Mouse (Mus musculus): ENCODE measurements around the gene Ctsa. TPM values are rescaled to one million over a fixed set of nuclear protein-coding genes. Genes with fewer than 3 reads are reported as not detected.

The Ctsa gene
- total RNA-seq, 2 experiments from 2014 or later, result 42.9 to 49.2 TPM

DNA sequence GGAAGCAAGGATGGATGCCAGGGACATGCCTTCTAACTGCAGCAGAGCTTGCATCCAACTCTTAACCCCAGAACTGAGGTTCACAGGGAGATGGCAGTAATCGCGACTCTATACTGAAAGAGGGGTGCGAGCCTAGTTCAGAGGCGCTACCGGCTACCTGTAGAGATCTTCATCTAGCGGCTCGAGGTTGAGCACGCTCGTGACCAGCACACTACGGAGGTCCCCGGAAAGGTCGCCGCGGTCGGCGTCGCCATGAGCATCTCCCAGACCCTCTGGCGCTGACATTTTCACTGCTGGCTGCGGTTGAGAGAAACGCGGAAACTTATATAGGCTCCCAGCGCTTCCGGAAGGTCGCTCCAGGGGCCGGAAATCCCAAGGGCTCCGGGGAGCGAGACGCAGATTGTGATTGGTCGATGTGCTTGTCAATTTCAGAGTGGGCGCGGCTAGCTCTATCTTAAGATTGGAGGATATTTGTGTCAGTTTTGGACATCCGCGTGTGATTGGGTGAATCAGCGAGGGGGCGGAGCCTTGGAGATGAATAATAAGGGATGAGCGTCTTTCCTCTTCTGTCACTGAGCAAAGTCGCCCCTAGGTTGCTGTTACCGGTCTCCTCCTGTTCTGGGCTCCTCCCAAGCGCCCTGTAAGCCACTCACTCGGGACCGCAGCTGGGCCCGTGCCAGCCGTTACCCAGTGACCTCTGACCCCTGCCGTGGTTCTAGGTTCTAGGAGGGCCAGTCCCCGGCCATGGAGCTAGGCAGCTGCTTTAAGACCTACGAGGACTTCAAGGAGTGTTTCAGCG is 27.9 kb upstream of the Ctsa start, which contains the start of the genes Acot8 and Zswim3:
Gene Acot8 (minus strand): TSS at position 350 of the 799 bp plus-strand sequence.
Gene Zswim3 (plus strand): TSS at position 566 of the 799 bp plus-strand sequence.
- peak; percentile 96 for DNase-seq

DNA sequence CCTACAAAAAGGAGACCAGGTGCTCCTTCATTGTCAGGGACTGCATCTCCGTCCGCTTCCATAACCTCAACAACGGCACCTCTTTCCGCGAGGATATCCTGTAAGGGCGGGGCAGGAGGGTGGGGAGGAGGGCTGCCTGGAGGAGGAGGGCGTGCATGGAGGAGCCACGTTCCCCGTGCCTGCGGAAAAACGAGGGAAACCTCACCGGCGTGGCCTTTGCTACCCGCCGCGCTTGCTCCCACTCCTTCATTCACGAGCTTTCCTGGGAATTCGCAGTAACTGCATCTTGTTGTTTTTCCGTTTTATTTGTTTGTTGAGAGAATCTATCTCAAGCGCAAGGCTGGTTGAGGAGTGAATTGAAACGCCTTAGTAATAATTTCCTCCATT is 27.3 kb upstream of the Ctsa start:
- DNase-seq, result no peak

DNA sequence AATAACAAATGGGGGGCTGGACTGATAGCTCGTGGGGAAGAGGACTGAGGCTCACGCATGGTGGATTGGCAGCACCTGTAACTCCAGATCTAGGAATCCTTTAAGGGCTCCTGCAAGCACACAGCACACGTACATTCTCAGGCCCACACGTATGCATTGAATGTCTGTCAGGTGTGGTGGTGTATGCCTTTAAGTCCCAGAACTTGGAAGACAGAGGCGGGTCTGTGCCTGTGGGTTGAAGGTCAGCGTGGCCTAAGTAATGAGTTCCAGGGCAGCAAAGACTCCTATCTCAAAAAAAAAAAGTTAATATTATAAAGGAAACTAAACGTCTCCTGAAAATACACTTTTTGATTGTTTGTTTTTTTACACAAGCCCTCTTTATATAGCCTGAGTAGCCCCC is 26.1 kb upstream of the Ctsa start:
- no peak for DNase-seq

DNA sequence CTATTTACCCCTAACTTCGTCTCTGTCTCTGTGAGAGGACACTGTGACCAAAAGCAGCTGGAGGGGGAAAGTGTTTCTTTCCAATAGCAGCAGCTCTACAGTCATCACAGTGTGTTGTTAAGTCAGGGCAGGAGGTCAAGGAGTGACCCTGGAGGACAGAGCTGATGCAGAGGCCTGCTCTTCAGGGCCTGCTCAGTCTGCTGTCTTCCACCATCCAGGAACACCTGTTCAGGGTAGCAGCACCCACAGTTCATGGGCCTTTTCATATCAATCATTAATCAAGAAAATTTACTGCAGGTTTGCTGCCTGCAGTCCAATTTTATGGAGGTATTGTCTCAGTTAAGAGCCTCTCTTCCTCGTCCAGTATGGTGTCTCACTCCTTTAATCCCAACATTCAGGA is 19.1 kb upstream of the Ctsa start:
- DNase-seq, result no peak

DNA sequence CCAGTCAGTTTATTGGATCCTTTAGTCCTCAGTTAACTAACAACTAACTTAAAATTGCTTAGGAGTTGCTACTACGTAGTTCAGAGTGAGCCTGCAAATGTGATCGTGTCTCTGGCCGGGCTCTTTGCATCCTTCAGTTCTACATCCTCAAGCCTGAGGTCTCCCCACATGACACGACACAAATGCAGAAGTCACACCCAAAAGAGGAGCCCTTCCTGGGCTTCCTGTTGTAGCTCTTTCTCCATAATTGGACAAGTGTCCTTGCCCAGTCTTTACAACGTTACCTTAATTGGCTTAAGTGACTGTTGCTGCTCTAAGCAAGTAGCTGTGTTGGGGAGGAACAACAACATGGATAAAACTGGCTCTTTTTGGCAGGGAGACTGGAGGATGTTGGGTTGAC is 17.3 kb upstream of the Ctsa start:
- no peak for DNase-seq

DNA sequence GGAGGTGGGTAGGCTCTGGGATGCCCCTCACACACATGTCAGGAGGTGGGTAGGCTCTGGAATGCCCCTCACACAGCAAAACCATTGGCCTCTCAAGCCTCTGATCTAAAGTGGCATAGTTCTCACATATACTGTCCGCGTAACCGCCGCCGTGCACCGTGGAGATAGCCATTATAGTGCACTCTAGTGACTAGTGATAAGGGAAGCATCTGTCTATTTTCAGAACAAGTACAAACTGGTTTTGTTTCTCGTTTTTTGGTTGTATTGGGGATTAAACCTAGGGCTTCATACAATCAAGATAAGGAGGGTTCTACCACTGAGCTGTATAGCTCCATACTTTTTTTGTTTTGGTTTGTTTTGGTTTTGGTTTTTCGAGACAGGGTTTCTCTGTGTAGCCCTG is 16.9 kb upstream of the Ctsa start:
- DNase-seq, result no peak

DNA sequence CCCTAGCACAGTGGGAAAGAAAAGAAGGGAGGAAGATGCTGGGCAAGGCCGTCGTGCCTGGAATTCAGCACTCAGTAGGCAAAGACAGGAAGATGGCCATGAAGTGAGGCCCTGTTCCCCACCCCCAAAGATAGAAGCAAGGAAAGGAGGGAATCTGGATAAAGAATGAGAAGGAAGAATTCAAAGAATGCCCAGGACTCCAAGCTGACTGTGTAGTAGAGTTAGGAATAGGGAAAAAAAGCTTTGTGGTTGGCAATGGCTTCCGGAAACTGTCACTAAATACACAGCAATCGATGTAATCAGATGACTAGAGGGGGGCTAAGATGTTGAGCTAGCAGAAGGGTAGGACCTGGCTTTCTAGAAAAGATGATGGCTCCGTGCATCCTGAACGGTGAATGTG is 15.5 kb upstream of the Ctsa start:
- no peak for DNase-seq

DNA sequence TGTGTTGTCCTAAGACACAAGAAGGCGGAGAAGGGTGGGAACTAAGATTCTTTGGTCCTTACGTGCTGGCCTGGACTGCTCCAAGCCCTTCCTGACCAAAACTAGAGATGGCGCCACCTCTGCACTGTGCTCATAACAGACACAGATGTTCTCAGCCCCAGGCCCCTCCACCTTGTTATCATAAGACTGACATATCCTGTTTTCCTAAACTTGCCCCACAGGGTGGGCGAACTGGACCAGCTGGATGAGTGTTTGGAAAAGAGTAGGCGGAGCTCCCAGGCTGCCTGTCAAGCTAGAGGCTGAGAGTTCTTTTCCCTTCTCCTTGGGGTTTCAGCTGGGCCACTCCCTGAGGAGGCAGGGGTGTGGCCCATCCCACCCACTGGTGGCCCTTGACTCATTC is 15.0 kb upstream of the Ctsa start:
- no peak for DNase-seq

DNA sequence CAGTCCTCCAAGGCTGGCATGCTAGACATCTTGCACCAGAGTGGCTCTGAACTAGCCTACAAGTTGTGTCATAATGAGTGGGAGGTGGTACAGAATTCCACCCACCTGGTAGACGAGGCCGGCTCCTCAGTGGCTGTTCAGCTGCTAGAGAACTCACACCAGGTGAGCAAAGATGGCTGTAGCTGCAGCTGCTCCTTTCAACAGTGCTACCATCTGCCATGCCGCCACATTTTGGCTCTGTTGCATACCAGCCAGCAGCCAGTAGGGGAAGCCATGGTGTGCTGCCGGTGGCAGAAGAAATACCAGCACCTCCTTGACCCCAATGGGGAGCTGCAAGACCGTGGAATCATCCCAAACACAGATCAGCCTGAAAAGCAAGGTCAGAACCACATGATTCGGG is 11.6 kb upstream of the Ctsa start:
- DNase-seq, result no peak

DNA sequence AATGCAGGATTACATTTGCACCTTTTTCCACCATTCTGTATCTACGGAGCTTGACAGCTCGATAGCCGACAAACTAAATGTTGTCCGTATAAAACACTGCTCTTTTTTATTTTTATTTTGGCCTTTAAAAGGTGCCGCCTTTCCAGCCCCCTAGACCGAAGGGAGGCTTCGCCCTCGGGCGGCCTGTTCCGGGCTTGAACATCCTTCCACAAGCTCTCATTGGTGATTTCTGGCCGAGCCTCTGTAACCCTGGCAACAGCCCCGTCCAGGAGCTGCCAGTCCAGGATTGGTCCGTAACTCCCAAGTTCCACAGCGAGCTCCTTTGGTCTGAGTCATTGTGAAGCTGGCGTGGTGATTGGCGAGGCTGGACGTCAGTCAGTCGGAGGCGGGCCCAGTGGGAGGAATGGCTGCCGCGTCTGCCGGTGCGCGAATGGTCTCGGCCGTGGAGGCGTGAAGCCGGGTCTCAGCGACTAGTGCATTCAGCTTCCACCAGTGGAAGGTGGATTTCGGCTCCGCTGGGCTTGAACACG is 10.0 kb upstream of the Ctsa start, which contains the start of gene Zswim1:
Gene Zswim1 (plus strand): TSS at position 51 of the 530 bp plus-strand sequence.
- peak; percentile 99 for DNase-seq

DNA sequence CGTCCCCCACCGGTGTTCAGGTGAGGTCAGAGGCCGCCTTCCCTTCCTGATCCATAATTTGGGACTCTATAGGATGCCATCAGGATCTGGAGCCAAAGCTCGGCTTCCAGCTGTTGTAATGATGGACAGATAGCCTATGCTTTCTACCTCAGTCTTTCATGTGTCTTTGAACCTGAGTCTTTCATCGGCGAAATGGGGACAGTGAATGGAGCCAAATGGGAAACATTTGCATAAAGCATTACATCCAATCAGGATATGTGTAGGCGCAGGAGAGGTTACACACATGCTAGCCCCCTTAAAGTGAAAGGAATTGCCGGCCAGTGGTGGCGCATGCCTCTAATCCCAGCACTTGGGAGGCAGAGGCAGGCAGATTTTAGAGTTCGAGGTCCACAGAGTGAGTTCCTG is 9.5 kb upstream of the Ctsa start:
- no peak for DNase-seq

DNA sequence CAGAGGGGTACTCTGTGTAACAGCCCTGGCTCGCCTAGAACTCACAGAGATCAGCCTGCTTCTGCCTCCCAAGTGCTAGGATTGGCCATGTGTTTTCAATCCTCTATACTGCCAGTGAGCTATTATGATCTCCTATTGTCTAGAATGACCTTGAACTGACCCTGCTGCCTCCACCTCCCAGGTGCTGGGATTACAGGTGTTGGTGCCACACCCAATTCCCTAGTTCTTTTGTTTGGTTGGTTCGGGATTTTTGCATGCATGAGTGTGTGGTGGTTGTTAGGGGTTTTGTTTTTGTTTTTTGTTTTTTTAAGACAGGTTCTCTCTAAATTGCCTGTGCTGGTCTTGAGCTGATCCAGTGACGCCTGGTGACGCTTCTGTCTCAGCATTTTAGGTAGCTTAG is 8.7 kb upstream of the Ctsa start:
- no peak for DNase-seq

DNA sequence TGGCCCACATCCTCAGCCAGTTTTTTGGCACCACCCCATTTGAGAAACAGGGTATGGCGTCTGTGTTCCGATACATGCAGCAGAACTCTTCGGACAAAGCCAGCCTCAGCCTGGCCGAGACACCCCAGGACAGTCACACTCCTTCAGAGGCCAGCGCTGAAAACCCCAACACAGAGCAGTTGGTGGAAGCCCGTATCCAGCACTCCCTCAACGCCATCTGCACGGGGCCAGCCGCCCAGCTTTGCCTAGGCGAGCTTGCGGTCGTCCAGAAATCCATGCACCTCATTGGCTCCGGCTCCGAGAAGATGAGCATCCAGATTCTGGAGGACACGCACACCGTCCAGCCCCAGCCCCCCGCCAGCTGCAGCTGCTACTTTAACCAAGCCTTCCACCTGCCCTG is 7.2 kb upstream of the Ctsa start:
- DNase-seq, result no peak

DNA sequence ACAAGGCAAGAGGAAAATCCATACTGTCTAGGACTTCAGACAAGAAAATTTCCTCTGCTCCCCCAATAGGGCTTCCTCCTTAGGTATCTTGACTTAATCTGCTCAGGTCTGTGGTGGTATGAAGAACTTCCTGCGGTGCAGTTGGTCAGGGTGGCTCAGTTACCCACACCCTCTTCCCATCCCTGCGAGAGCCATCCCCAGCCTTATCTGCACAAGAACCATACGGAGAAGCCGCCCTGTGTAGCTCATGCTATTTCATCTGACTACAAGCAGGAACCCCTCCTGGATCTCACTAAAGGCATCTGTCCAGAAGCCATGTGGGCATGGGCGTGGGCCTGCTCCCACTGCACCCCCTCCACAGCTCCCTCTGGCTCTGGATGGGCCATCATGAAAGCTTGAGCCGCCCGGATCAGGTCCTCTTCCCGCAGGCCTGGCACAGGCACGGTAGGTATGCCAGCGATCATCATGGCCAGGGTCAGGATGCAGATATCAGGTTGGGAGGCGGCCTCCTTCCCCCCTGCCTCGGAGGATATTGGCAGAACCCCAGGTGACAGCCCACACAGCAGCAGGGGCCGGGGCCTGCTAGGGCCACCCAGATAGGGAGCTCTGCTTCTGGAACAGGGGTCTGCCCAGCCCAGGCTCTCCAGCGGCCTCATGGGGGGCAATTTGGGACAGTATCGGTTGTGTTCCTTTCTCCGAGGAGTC is 5.4 kb upstream of the Ctsa start:
- no peak for DNase-seq

DNA sequence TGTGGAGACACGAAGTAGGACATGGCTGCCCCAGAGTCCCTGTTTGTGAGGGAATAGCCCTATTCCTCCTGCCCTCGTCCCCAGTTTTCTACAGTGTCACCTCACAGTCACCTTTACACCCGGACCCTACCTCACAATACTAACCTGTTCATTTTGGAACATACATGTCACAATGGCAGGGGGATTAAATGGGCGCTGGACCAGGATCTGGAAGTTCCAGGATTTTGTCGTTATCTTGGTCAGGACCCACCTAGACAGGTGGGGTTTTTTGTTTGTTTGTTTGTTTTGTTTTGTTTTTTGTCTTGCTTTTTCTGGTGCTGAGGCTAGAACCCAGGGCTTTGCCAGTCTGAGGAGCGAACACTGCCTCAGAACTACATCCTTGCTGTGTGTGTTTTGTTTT is 4.2 kb upstream of the Ctsa start, which contains the start of gene Spata25:
Gene Spata25 (minus strand): TSS at position 101 of the 400 bp plus-strand sequence.
- no peak for DNase-seq

DNA sequence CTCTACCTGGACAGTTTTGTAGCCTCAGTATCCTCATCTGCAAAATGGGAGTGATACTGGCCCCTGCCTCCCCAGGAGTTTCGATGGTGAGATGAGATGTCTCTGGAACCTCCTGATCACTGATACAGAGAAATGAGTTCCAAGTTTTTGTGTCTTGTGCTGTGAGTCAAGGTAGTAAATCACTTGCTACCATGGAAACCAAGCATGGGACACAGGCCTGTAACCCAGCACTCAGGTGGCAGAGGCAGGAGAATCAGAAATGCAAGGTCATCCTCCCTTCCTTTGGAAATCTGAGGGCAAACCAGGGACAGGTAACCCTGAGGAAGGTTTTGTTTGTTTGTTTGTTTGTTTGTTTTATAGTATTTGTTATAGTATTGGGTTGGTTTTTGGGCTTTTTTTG is 3.6 kb upstream of the Ctsa start:
- no peak for DNase-seq

DNA sequence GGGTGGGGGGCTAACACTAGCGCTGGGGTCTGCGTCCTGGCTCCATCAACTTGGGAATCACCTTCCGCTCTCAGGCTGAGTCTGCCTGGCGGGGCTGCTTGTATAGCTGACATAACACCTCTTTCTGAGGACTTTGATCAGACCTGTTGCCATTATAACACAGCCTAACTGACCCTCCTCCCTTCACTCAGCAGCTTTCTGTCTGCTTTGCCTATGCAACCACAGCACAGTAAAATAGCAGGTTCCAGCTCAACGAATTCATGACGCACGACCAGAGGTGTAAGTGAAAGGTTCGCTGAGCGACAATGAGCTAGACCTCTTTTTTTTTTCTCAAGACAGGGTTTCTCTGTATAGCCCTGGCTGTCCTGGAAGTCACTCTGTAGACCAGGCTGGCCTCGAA is 1.6 kb upstream of the Ctsa start:
- DNase-seq, result no peak

DNA sequence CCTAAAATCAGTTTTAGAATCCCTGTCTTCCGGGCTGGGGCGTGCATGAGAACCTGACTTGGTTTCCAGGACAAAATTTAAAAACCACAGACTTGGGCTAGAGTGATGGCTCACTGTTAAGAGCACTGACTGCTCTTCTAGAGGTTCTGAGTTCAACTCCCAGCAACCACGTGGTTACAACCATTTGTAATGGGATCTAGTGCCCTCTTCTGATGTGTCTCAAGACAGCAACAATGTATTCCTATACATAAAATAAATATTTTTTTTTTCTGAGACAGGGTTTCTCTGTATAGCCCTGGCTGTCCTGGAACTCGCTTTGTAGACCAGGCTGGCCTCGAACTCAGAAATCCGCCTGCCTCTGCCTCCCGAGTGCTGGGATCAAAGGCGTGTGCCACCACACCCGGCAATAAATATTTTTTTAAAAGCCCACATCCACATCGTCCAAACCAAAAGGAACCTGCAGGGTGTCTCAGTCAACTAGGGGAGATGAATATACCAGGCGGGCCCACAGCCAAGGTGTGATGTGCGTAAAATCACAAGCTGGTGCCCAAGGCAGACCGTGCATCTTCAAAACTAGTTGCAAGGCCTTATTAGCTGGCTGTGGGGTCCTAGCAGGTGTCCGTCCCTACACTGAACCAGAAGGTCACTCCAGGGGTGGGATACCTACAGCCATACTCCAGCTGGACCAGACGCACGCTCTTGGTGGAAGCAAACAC is 483 bp upstream of the Ctsa start:
- no peak for DNase-seq

DNA sequence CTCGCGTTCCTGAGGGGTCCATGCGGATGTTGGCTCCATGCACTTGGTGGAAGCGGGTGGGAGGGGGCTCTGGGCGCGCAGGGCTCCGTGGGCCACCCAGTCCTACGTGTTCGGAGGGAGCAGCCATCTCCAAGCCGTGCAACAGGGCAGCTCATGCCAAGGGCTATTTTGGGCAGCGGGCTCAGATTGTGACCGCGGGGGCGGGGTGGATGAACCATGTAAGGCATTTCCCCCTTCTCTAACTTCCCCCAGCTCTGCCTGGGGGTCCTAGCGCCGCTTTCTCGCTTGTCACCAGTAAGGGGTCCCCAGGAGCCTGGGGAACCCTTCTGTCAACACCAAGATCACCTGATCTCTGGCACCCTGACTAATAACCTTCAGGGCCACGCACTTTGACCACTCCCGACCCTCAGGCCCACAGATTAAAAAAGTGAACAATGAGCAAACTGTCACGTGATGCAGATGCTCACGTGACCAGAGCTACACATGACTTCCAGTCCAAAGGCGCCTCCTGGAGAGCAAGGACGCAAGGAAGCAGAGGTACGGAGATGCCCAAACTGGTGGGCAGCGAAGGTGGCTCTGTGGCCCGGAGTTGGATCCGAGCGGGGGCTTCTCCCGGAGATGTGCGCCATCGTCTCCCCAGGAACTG is 764 bp downstream of the Ctsa start, which contains the start of gene Neurl2:
Gene Neurl2 (minus strand): TSS at position 143 of the 646 bp plus-strand sequence.
- DNase-seq, result peak; percentile 87

DNA sequence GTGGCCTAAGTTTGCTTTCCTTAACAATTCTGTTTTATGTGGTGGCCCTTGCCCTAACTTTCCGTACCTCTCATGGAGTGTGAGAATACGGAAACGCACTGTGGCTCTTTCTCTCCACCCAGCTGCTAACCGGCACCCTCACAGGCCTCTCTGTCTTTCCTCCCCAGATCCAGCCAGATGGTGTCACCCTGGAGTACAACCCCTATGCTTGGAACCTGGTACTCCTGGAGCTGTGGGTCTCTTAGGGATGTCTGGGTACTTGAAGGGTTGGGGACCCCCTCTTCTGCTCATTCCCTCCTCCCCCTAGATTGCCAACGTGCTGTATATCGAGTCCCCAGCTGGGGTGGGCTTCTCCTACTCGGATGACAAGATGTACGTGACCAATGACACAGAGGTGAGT is 1.9 kb downstream of the Ctsa start:
- DNase-seq, result no peak

DNA sequence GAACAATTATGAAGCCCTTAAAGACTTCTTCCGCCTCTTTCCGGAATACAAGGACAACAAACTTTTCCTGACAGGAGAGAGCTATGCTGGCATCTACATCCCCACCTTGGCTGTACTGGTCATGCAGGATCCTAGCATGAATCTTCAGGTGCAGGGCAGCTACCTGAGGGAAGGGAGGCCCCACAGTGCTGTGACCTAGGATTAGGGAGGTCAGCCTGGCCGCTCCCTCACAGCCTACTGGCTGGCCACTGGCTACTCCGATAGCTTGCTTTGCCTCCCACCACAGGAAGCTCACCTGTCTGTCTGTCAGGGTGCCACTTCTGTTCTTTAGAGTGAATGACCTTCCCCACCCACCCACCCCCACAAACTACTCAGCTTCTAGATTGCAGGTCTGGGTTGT is 2.5 kb downstream of the Ctsa start:
- no peak for DNase-seq

DNA sequence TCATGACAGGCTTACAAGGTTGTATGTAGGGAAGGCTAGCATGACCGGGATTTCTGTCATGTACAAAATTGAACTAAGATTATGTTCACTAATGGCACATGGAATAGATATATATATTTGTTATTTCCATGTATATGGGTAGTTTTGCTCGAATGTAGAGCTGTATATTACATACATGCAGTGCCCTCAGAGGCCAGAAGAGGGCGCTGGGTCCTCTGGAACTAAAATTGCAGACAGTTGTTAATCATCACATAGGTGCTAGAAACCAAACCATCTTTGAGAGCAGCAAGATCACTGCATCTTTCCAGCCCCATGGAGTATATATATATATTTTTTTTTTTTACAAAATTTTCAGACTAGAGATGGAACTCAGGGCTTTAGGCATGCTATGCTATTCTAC is 13.1 kb downstream of the Ctsa start:
- no peak for DNase-seq
